Mouse (Mus musculus): ENCODE measurements around the gene Map1lc3b. TPM values are rescaled to one million over a fixed set of nuclear protein-coding genes. Genes with fewer than 3 reads are reported as not detected.
"Not testable (repeated sequence)": the region's sequence is repeated elsewhere in the genome, so short reads cannot be mapped to it uniquely, and the experiment has no call there.

Map1lc3b gene
- total RNA-seq, 1 experiment from 2014 or later, result 161 TPM

DNA sequence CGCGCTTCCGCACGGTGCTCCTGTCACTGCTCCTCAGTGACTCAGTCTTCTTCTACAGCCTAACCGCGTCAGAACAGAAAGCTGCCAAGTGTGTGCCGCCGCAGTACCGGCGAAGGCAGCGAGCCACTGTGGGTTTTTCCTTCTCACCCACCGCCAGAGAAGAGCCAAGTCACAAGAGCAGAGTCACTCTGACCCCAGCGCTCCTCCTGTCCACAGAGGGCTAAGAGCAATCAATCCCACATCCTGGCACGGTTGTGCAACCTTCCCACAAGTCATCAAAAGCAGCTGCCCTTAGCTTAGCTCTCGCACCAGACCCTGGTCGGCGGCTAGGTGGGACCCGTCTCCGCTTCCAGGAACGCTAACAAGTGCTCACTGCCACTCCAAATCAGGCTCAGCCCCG lies 19.8 kb upstream of the Map1lc3b start:
- ATAC-seq (replicated peaks; ENCODE audit: insufficient number of reproducible peaks, low FRiP score, low TSS enrichment, poor library complexity, severe bottlenecking), result peak; percentile 48

DNA sequence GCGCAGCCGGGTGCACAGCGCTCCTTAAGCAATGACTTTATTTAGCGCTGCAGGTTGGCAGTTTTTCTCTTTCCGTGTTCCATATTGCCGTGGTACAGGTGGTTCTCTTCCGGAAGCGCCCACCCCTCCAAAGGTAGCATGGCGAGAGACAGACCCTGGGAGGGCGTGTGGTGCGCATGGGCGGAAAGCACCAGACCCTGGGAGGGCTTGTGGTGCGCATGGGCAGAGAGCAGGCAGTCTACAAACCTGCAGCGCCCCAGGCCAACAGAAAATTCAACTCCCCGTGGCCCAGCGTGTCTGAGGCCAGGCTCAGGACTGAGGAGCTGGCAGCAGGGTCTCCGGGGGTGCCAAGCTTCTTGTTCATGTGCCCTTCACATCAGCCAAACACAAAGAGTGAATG lies 19.4 kb upstream of the Map1lc3b start:
- ATAC-seq (replicated peaks; ENCODE audit: insufficient number of reproducible peaks, low FRiP score, low TSS enrichment, poor library complexity, severe bottlenecking), result no peak

DNA sequence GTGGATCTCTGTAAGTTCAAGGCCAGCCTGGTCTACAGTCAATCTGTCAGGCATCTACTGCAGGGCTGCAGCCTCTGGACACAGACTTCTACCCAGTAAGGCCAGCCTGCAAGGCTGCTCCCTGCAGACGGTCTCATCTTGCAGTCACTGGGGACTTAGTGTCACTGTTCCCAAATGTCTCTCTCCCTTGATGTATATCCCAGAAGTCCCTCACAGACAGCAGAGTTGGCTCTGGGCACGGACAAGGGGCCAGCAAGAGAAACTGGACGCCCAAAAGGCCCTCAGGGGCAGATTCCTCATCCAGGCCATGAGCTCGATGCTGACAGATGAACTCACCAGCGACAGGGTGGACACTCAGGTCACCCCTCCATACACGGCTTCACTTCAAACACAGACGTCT lies 18.0 kb upstream of the Map1lc3b start:
- no peak for ATAC-seq (replicated peaks; ENCODE audit: insufficient number of reproducible peaks, low FRiP score, low TSS enrichment, poor library complexity, severe bottlenecking)

DNA sequence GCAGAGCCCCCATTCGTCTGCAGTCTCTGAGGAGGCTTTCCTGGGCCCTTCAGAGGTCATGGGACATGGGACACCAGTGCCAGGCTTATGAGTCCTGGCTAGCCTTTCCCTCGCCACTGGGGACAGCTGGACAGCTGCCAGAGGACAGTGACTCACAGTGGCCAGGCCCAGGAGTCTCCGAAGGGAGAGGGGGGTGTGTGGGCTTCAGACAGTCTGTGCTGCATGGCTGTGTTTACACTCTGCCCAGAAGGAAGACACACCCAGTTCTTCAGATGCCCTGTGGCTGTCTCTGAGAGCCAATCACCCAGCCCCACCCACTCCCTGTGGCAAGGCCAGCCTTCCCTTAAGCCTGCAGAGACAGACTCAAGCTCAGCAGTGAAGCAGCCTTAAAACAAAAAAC lies 16.9 kb upstream of the Map1lc3b start:
- peak; percentile 46 for ATAC-seq (replicated peaks; ENCODE audit: insufficient number of reproducible peaks, low FRiP score, low TSS enrichment, poor library complexity, severe bottlenecking)

DNA sequence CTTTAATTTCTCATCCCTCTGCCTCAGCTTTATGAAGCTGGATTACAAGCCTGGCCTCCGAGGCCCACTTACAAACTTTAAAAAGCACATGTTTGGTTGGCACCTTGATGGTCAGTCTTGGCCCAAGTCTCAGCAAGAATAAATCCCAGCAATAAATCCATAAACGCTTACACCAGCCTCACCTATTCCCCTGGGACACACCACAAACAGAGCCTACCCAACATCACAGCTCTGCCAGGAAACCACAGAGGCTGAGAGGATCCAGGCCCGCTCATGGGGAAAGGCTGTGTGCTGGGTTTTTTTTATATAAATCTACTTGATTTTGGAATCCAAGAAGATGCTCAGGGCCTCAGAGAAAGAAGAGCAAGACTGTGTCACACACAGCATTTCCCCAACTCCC lies 14.5 kb upstream of the Map1lc3b start:
- ATAC-seq (replicated peaks; ENCODE audit: insufficient number of reproducible peaks, low FRiP score, low TSS enrichment, poor library complexity, severe bottlenecking), result no peak

DNA sequence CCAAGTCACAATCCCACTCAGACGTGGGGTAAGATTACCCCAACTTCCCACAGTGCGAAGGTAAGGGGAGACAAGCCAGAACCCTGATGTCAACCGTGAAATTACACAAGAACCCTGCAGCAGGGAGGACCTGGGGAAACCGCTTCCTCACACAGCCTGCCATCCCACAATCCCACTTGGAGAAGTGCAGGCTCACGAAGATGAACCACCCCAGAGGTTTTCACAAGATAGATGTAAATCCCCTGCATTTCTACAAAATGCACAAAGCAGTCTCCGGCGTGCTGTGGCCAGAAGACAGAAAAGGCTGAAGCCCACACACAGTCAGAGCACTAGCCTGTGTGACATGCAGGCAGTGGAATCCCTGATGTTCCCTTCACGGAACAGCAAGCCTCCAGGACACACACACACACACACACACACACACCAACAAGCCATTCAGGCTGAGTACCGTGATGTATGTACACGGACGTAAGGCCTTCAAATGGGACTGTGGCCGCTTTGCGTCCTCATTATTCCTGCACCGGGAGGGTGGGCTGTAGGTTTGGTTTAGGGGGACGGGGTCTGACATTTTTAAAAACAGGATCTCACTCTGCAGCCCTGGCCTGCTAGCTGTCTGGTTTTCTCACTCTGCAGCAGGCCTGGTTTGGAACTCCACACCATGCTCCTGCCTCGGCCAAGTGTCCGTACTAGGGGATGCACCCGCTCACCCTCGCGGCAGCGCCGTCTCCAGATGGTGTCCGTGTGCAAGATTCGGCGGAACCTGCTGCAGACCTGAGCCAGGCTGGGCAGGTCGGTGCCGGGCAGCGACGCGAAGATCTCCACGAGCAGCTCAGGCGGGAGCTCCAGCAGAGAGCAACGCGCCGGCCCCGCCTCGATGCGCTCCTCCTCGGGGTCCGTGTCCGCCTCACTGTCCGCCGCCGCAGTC lies 12.1 kb upstream of the Map1lc3b start:
- no peak for ATAC-seq (replicated peaks; ENCODE audit: insufficient number of reproducible peaks, low FRiP score, low TSS enrichment, poor library complexity, severe bottlenecking)

DNA sequence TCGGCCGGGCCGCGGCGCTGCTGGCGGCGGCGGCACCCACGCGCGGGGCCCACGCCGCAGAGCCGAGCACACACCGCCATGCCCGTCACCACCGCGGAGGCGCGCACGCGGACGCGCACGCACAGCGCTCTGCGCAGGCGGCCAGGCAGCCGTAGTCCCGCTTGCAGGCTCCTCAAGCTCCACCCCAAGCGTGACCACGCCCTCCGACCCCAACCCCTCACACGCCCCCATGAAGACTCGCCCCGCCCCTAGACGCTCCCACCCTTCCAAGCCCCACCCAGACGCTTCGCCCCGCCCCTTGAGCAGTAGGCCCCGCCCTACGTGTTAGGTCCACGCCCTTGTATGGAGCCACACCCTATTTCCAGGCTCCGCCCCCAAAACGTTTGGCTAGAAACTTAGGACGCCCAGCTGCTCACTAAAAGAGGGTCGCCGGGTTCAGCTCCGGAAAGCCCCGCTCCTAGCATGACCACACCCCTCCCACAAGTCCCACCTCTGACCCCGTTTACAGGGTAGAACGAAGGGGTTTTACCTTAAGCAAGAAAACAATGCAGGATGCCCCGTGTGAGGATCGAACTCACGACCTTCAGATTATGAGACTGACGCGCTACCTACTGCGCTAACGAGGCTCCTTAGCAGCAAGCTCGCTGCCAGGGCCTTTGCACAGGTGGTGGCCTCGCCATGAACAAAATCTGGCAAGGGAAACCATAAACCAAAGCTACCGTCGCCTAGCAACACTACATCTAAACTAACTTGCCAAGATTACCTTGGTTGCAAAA lies 11.3 kb upstream of the Map1lc3b start, which contains the start of gene Fbxo31:
TSS of gene Fbxo31 (minus strand) at position 131 of the 776 bp plus-strand sequence.
- peak; percentile 49 for ATAC-seq (replicated peaks; ENCODE audit: insufficient number of reproducible peaks, low FRiP score, low TSS enrichment, poor library complexity, severe bottlenecking)

DNA sequence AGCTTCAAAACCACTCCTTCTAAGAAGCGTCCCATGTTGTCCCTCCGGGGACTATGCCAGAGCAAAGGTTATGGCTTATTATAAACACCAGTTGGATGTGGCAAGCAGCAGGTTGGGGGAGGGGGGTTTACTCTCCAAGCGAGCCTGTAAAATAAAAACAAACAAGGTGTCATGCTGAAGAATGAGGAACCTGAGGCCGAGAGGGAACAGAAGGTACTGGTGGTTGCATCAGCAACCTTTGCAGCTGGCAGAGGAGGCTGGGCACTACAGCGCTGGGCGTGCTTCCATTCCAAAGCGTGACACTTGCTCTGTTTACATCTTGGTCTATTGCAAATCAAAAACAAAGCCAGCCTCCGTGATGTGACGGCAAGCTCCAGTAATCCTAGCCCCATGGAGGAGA lies 9.7 kb upstream of the Map1lc3b start:
- peak; percentile 66 for ATAC-seq (replicated peaks; ENCODE audit: insufficient number of reproducible peaks, low FRiP score, low TSS enrichment, poor library complexity, severe bottlenecking)

DNA sequence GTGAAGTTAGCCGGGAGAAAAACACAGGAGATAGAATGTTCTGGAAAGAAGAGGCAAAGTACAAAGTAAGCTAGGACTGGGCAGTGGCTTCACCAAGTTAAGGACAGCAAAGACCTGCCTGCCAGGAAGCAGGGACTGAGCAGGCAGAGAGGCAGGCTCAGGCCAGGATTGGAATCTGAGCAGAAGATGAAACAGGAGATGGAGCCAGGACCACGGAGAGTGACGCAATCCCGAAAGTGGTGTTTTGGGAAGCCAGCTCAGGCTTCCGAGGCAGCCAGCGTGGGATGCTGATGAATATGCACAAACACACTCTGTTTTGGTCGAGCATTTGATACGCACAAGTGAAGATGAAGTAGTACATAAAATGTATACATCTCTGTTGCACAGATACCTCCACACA lies 6.5 kb upstream of the Map1lc3b start:
- no peak for ATAC-seq (replicated peaks; ENCODE audit: insufficient number of reproducible peaks, low FRiP score, low TSS enrichment, poor library complexity, severe bottlenecking)

DNA sequence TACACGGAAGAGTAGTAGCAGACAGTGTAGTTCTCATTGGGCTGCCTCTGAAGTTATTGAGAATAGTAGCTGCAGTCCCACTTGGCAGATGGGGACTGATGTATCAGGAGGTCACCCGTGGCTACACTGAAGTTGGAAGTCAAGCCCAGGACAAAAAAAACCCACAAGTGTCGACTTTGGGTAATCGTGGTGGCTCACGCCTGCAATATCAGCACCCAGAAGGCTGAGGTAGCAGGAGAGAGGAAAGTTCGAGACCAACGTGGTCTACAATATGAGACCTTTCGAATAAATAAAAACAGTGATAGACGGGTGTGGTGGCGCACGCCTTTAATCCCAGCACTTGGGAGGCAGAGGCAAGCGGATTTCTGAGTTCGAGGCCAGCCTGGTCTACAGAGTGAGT lies 5.4 kb upstream of the Map1lc3b start:
- ATAC-seq (replicated peaks; ENCODE audit: insufficient number of reproducible peaks, low FRiP score, low TSS enrichment, poor library complexity, severe bottlenecking), result no peak

DNA sequence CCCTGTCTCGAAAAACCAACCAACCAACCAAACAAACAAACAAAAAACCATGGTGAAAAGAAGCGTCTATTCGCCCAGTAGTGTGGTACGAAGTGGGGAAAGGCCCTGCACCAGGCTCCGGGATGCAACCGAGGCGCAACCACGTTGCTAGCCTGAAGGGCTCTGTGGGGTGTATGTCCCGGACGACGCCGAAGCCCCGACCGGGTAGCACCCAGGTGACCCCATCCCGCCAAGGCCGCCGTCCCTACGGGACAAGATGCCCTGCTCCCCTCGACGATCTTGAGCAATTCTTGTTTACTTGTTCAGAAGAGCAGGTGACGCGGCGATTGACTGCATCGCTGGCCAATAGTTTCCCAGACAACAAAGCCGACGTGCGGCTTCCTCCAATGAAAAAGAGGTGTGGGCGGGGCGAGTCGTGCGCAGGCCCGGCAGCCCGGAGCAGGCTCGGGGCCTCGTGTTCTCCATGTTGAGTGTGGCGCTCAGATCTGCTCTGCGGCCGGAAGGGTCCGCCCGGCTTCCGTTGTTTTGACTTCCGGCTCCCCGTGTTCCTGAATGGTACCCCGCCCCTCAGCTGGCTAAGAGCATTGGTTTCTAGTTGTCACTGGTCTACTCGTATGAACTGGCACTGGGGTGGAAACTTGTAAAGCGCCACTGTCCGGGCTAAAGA lies 4.9 kb upstream of the Map1lc3b start:
- peak; percentile 89 for ATAC-seq (replicated peaks; ENCODE audit: insufficient number of reproducible peaks, low FRiP score, low TSS enrichment, poor library complexity, severe bottlenecking)

DNA sequence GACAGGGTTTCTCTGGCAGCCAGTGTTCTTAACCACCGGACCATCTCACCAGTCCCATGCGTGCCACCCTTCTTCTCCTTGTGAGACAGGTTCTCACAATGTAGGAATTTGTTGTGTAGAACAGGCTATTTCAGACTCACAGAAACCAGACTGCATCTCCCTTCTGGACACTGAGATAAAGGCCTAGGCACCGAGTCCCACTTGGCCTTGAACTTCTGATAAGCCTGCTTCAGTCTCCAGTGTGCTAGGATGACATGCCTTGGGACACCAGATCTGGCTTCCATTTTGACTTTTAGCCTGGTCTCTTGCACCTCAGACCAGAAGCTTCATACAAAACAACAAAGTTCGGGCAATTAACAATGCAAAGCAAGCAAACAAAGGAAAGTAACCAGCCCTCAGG lies 1.4 kb upstream of the Map1lc3b start:
- no peak for ATAC-seq (replicated peaks; ENCODE audit: insufficient number of reproducible peaks, low FRiP score, low TSS enrichment, poor library complexity, severe bottlenecking)

DNA sequence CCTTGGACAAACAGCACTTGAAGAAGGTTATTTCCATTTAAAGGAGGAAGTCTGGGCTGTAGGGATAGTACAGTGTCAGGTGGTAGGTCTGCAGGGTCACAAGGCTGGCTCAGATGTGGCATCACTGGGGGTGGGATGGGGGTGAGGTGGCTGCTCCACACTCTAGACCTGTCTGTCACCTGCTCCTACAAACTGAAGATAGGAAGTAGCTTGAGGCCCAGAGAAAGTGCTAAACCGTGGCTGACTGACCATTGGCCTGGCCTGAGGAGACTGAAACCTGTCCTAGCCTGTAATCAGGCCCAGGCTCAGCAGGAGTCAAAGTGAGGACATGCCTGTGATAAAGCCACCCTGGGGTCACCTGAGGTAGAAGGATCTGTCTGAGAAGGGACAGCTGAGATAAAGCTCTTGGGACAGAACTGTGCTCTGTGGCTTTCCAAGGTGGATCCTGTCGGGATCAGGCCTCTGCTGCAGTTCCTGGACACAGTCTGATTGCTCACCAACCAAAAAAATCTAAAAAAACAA lies 895 bp upstream of the Map1lc3b start:
- ATAC-seq (replicated peaks; ENCODE audit: insufficient number of reproducible peaks, low FRiP score, low TSS enrichment, poor library complexity, severe bottlenecking), result no peak

DNA sequence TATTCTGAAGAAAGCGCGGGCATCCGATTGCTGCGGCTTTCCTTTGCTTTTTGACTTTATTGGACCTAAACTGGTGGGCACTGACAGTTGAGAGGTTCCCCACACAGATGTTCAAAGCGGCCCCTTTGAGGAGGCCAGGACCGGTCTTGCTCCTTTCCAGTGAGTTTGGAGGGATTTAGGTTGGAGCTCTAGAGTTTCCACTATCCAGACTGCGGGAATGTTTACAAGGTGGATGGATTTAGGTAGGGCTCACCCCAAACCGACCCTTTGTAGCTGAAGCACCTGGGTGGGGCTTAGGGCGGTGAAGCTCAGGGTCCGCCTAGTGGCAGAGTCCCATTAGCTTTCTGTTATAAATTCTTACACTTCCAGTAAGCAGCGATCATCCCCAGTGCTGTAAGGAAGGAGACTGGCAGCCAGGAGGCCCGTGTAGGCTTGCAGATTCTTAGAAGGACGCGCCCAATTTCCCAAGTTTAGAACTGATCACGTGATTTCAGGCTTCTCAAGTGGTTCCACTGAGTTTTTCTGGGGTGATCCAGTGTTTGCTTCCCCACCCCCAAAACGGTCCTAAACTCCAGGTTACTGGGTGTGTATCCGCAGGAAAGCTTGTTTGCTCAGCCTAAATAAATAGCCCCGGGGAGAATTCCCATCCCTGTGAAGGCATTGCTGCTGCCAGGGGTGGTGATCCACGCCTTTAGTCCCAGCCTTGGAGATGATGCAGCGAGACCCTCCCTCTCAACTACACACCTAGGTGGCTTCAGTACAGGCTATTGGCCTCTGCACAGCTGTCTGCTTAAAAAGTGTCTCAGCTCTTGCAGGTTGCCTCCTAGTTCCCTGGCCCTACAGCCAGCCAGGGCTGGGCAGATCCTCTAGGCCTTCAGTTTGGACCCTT lies 1.3 kb downstream of the Map1lc3b start:
- peak; percentile 28; the same call in 1 of the 2 replicates for ATAC-seq (replicated peaks; ENCODE audit: insufficient number of reproducible peaks, low FRiP score, low TSS enrichment, poor library complexity, severe bottlenecking)

DNA sequence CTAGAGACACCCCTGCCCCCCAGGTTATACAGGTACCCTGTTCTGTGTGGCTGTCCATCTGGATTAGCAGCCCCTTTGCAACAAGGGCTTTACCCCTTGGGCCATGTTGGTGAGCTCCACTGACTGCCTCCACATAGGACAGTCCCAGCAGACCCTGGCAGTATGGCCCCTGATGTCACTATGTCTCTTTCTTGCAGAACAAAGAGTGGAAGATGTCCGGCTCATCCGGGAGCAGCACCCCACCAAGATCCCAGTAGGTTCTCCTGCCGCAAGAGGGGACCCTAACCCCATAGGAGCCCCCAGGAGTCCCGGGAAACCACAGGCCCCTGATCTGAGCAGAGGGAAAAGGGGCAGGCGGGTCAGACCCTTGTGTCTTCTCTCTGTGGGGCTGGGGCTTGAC lies 3.1 kb downstream of the Map1lc3b start:
- ATAC-seq (replicated peaks; ENCODE audit: insufficient number of reproducible peaks, low FRiP score, low TSS enrichment, poor library complexity, severe bottlenecking), result no peak

DNA sequence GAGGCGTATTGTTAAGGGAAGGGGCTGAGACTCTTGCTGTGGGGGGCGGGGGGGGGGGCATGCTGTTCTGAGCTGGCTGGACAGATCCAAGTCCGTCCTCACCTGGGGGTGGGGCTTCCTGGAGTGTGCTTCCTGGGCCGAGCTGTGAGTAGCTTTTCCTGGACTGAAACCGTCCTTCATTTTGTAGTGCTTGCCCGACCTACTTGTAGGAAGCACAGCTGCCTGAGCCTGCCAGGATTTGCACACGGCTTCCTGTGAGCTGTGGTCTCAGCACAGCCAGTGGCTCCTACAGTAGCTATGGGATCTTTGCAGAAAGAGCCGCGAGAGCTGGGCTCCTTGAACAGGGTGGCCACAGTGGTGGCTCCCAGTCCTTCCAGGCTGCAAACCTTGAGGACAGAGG lies 3.8 kb downstream of the Map1lc3b start:
- no peak for ATAC-seq (replicated peaks; ENCODE audit: insufficient number of reproducible peaks, low FRiP score, low TSS enrichment, poor library complexity, severe bottlenecking)

DNA sequence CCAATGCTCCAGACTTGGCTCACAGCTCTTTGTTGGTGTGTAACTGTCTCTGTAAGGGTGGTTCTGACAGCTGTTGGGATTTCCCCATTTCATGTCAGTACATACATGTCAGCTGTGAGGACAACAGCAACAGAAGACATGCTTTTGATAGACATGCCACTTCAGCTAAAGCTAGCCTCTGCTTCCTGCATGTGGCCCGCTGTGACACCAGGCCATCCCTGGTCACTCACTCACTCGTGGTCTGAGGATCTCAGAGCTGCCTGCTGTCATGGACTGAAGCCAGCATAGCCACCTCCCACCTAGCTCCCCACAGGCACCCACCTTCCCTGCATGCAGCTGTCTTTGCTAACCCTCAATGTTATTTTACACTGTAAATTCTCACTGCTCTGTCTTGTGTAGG lies 7.3 kb downstream of the Map1lc3b start:
- ATAC-seq (replicated peaks; ENCODE audit: insufficient number of reproducible peaks, low FRiP score, low TSS enrichment, poor library complexity, severe bottlenecking), result not testable (repeated sequence)

DNA sequence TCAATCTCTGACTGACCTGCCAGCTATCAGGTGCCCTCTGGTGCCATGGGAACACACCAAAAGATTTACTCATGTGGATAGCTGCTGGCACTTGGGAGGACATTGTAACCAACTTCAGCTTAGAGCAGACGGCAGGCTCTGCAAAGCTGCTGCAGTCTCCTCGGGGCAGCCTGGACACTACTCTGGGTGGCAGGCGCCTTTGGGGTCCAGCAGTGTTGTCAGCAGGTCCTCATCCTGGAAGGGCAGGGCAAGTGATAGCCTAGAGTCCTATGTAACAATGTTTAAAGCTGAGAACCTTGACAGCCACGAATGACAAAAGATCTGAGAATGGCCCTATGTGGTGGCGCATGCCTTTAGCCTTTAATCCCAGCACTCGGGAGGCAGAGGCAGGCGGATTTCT lies 8.0 kb downstream of the Map1lc3b start:
- no peak for ATAC-seq (replicated peaks; ENCODE audit: insufficient number of reproducible peaks, low FRiP score, low TSS enrichment, poor library complexity, severe bottlenecking)
